Mouse (Mus musculus): ENCODE measurements at regions not wholly inside any gene's neighbourhood (a gene's known extent, or its start where the extent isn't known, plus 50 kb on each side); places are given as distances from the start of the nearest gene placed in this dataset.
"Not testable (repeated sequence)": the region's sequence is repeated elsewhere in the genome, so short reads cannot be mapped to it uniquely, and the experiment has no call there.

DNA sequence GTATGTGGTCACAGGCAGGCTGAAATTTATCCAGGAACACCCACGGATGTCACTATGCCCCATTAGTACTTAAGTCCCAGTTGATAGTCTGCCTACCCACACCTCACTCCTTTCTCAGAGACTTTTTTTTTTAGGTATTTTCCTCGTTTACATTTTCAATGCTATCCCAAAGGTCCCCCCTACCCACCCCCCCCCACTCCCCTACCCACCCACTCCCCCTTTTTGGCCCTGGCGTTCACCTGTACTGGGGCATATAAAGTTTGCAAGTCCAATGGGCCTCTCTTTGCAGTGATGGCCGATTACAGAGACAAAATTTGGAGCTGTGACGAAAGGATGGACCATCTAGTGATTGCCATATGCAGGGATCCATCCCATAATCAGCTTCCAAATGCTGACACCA is 777.8 kb upstream of the Pou3f3 start:
- TF ChIP-seq CTCF, EP300 (IDR thresholded peaks at IDR 0.05; ENCODE audit: low read depth): not testable (repeated sequence)

Data from liver, postnatal 0 days (tissue).